Mouse (Mus musculus) v-Abl transformed pro-B cells (cell line): ENCODE measurements at regions not wholly inside any gene's neighbourhood (a gene's known extent, or its start where the extent isn't known, plus 50 kb on each side); places are given as distances from the start of the nearest gene placed in this dataset.

Experiments used
- in situ Hi-C, 2 experiments: fragments of 400-800 bp; cut with MboI; formaldehyde crosslinking; loops; one replicate each; pipeline ENCODE4 v1.15.1; 2025; ENCODE audit not compliant: unreplicated experiment in 2 of 2

- in situ Hi-C loops, result no loop called here
Observed at GRCm38 (mm10) chr16:95847765-95848483, 142.8 kb downstream of the Psmg1 start.

- in situ Hi-C loops, result no loop called here
Observed at GRCm38 (mm10) chr16:95845323-95845860, 143.5 kb downstream of the Ets2 start.

- in situ Hi-C loops, result no loop called here
Observed at GRCm38 (mm10) chr16:95844691-95845090, 142.8 kb downstream of the Ets2 start.

GRCm38 (mm10) chr16:95842766-95843165, 140.9 kb downstream of the Ets2 start:
- in situ Hi-C loops, result no loop called here

GRCm38 (mm10) chr16:95839512-95840253, 137.8 kb downstream of the Ets2 start:
- in situ Hi-C loops, result no loop called here

- in situ Hi-C loops, result no loop called here
Observed at GRCm38 (mm10) chr16:95838886-95839430, 137.1 kb downstream of the Ets2 start.

- in situ Hi-C loops, result no loop called here
Observed at GRCm38 (mm10) chr16:95838478-95838846, 136.6 kb downstream of the Ets2 start.

- in situ Hi-C loops, result no loop called here
Observed at GRCm38 (mm10) chr16:95837723-95838477, 136.0 kb downstream of the Ets2 start.

GRCm38 (mm10) chr16:95835941-95836340, 134.1 kb downstream of the Ets2 start:
- in situ Hi-C loops, result no loop called here

GRCm38 (mm10) chr16:95834556-95835288, 132.8 kb downstream of the Ets2 start:
- in situ Hi-C loops, result no loop called here

- in situ Hi-C loops, result no loop called here
Observed at GRCm38 (mm10) chr16:95833455-95833854, 131.6 kb downstream of the Ets2 start.

GRCm38 (mm10) chr16:95832346-95832739, 130.5 kb downstream of the Ets2 start:
- in situ Hi-C loops, result no loop called here

- in situ Hi-C loops, result no loop called here
Observed at GRCm38 (mm10) chr16:95831566-95832345, 129.9 kb downstream of the Ets2 start.

- in situ Hi-C loops, result no loop called here
Observed at GRCm38 (mm10) chr16:95827402-95827737, 125.5 kb downstream of the Ets2 start.

- in situ Hi-C loops, result no loop called here
Observed at GRCm38 (mm10) chr16:95826681-95827401, 125.0 kb downstream of the Ets2 start.

- in situ Hi-C loops, result no loop called here
Observed at GRCm38 (mm10) chr16:95825723-95826122, 123.8 kb downstream of the Ets2 start.

- in situ Hi-C loops, result no loop called here
Observed at GRCm38 (mm10) chr16:95824720-95825534, 123.1 kb downstream of the Ets2 start.

GRCm38 (mm10) chr16:95823803-95824202, 121.9 kb downstream of the Ets2 start:
- in situ Hi-C loops, result no loop called here
